Mouse (Mus musculus) cerebellum, postnatal 10 days (tissue): ENCODE results near the gene Fes.

Experiments used
- DNase-seq, 2 experiments: peaks; one replicate each; pipeline ENCODE4 v3.0.0; 2021; ENCODE audit warnings: mixed read lengths in 2 of 2

Fes gene

DNA sequence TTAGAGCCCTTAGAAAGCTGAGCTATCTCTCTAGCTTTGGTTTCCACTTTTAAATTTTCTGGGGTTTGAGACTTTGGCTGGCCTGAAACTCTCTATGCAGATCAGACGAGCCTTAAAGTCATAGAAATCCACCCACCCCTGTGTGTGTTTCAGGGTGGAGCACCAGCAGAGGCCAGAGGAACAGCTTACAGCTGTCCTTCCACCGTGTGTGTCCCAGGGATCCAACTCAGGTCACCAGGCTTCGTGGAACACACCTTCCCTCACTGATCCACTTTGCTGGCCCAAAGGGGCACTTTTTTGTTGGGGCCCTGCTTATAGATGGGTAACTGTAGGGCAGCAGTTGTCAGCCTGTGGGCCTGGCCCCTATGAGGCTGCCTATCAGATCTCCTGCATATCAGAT, 13.5 kb downstream of the Fes start:
- DNase-seq, result no peak

- peak; percentile 61 for DNase-seq
Measured at GRCm38 (mm10) chr7:80373850-80374249, 13.9 kb downstream of the Fes start.

GRCm38 (mm10) chr7:80373352-80373751, 14.4 kb downstream of the Fes start:
- no peak for DNase-seq

GRCm38 (mm10) chr7:80372667-80373066, 15.1 kb downstream of the Fes start:
- no peak for DNase-seq

DNA sequence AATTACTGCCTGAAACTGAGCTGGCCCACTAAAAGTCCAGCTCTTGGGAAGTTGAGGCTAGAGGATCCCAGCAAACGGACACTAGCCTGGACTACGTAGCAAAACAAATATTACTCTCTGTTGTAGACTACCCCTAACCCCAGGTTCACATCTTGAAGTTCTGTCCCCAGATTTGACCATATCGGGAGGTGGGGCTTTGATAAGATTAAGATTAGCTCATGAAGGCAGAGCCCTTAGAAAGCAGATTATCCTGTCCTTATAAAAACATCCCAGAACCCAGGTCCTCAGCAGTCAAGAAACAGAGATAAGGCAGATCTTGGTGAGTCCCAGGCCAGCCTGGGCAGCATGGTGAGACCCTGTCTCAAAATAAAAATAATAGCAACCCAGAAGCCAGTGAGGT, 15.6 kb downstream of the Fes start:
- no peak for DNase-seq

DNA sequence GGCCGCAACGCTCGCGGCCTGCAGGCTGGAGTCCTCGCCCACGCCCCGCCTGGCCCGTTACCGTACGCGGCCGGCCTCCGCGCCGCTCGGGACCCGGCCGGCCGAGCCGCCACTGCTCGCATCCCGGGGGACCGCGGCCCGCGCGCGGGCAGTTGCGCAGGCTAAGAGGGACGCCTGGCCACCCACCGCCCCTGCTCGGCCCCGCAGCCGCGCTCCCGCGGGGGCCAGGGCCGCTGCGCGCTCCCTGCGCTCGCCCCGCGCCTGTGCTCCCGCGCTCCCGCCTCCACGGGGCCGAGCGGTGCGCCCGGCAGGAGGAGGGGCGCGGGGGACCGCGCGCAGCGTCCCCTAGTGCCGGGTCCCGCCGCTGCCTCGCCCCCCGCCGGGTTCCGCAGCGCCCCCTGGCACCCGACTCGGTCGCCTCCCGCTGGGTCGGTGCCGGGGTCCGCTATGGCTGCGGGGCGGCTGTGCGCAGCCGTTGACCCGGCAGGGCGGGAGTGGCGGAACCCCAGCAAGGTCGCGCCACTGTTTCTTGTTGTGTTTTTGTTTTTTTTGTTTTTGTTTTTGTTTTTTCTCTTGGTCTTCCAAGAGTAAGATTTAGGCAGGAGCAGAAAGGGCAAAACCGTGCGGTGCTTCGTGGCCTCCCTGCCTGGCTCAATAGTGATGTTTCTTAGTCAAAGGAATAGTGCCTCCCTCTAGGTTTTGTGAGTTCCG, 16.6 kb downstream of the Fes start, which contains the start of gene Man2a2:
Gene Man2a2 (minus strand): TSS at position 335 of the 711 bp plus-strand sequence.
- DNase-seq, result peak; percentile 83 to 84

GRCm38 (mm10) chr7:80370649-80371040, 17.1 kb downstream of the Fes start:
- DNase-seq, result peak; percentile 85 to 89

- no peak for DNase-seq
Measured at GRCm38 (mm10) chr7:80369967-80370431, 17.7 kb downstream of the Fes start.

DNA sequence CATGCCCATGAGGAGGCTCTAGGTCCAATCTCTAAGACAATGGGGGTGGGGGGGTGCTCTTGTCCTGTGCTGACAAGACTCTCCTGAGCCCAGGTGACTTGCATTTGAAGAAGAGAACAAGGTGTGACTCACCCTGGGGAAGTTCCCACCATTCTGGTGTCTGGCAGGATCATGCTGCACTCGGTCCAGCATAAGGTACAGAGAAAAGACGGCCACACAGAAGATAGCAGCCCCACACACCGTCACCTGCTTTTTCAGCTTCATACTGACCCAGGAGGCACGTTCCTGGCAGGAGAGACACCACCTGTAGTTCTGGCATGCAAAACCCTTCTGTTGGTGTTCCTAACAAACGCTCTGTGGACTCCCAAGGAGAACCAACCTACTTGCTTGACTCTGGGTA, 18.3 kb downstream of the Fes start:
- peak in 1 of 2 experiments; percentile 39 for DNase-seq

GRCm38 (mm10) chr7:80368635-80369421, 18.9 kb downstream of the Fes start:
- no peak for DNase-seq

DNA sequence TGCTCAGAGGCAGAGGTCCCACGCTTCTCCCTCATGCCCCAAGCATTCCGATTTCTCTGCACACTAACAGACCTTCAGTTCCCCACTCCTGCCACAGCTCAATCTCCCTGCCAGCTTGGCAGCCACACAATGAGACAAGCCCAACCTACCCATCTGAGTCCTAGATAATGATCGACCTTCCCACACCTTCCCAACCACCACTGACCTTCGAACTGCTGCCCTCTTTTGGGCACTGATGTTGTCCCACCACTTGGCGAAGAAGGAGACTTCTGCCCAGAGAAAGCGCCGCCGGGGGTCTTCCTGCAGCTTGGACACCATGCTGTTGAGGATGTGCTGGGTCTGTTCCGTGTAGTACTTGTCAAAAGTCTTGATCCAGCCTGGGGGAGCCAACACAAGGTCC, 19.7 kb downstream of the Fes start:
- DNase-seq, result no peak

DNA sequence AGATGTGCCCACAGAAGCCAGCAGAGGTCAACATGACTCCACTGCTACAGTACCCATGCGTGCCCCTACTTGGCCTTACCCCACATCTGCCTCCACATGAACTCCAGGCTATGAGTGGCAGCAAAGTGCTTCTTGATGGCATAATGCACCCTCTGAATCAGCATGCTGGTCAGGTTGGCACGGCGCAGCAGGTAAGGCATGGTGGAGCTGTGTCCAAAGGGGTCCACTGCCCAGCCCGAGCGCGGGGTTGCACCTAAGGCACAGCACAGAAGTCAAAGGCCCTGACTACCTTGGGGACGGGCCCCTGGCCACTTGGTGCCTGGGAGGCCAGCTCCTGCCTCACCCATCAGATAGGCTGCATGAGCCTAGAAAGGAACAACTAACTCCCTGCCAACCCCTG, 20.5 kb downstream of the Fes start:
- DNase-seq, result no peak

DNA sequence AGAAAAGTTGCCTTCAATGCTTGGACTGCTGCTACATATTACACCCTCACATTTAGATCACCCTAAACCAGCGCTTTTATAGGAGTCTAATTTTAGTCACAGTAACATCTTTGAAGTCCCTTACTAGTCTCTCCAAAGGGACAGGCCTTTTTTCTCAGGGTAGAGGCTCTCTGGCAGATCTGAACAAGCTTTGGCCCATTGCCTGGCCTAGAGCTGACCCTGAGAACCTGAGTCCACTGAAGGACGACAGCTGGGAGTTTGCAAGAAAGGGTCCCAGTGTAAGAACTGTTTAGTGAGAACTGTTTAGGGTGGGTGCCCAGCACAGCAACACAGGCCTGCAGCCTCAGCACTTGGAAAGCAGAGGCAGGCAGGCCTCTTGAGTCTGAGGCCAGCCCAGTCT, 22.0 kb downstream of the Fes start:
- DNase-seq, result no peak

GRCm38 (mm10) chr7:80360435-80360834, 27.3 kb downstream of the Fes start:
- no peak for DNase-seq

DNA sequence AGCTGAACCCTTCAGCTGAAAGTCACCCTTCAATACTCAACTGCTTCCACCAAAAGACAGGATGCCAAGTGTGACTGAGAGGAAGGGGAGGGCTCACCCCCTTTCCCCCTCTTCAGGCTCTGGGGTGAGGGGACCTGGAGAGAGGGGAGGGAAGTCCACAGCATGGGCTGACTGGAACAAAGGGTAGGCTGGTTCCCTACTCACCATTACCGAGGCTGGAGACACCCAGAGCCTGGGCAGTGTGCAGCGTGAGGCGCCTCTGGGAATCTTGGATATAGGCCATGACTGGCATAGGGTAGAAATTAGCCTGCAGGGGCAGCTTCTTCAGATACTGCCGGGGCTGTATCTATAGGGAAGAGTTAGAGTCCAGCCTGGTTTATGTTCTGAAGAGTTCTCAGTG, 29.7 kb downstream of the Fes start:
- no peak for DNase-seq

DNA sequence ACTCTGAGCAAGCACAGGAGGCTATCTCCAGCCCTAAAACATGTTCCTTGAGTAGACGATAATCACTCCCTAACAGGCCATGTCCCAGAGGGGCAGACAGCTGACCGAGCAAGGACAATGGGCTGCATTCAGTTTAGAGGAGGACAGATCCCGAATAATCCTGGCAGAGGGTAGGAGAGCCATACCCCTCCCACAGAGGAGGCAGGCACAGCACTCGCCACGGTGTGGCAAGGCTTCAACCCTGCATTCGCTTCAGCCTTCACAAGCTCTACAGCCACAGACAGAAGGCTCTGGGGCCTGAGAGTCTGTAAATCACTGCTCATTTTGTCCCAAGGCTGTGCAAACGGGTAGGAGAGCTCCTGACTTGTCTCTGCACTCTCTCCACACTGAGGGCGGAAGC, 30.6 kb downstream of the Fes start:
- peak in 1 of 2 experiments; percentile 46 for DNase-seq

DNA sequence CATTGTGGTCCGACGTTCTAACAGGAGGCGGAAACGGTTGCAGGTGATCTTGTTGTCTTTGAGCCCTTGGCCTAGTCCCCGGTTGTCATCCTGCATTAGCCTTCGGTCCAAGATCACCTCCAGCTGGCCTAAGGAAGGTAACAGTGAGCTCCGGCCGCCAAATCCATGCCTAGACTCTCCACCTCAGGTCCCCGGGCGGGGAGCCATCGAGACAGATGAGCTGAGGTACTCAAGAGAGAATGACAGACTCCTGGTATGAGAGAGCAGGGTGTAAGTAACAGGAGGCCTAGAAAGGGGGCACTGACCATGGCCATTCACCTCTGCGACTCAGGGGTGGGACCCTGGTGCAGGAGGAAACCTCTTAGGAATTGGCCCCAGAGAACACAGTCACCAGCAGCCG, 31.4 kb downstream of the Fes start:
- peak; percentile 42 for DNase-seq

DNA sequence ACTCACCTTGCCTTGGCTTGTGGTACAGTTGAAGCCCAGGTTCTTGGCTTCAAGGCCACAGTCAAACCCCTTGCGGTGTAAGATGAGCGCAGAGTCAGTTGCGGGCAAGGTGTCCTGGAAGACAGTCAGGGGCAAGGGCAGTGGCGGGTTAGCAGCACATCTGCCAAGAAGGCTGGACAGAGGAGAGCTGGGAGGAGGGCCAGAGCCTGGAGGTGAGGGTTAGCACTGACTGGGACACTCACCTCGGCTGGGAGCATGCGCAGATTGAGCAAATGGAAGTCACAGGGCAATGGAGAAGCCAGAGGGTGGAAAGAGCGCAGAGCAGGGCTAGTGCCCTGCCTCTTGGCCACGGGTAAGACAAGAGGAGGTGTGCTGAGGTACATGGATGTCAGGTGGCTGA, 34.8 kb downstream of the Fes start:
- DNase-seq, result no peak

DNA sequence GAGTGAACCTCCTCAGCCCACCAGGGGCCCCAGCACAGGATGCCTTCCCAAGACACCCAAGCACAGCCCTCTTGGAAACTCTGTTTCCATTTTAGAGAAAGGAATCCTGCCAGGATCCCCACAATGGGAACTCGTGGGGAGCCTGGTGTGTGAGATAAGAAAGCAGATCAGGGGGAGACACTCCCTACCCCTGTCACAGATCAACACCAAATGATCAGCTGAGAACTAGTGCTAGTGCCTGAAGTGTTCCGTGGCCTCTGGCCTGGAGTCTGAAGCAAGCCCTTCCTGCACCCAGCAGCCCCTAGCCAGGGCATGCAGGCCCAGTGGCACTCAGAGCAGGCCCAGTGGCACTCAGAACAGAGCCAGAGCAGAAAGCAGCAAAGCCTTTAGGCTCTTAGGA, 36.9 kb downstream of the Fes start:
- no peak for DNase-seq

- no peak for DNase-seq
Measured at GRCm38 (mm10) chr7:80347670-80348586, 39.8 kb downstream of the Fes start.

- DNase-seq, result peak in 1 of 2 experiments; percentile 48
Measured at GRCm38 (mm10) chr7:80346830-80347229, 40.9 kb downstream of the Fes start.

DNA sequence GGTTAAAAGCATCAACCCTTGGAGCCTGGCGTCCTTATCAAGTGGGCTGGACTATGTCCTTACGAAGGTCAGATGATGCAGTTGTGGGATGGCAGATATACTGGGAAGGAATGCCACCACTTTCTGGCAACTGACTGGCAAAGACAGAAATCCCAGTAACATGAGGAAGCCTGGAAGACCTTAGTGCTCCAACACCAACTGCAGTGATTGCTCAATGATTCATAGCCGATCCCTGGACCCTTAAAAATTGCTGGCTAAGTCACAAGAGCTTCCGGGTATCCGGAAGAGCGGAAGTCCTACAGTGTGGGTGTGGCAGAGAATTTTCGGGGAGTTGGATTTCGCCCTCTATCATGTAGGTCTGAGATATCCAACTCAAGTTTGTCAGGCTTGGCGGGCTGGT, 41.6 kb downstream of the Fes start:
- DNase-seq, result no peak
